Mouse (Mus musculus) hindbrain, embryonic 15.5 days (tissue): ENCODE measurements at regions not wholly inside any gene's neighbourhood (a gene's known extent, or its start where the extent isn't known, plus 50 kb on each side); places are given as distances from the start of the nearest gene placed in this dataset. TPM values are rescaled to one million over a fixed set of nuclear protein-coding genes. Genes with fewer than 3 reads are reported as not detected.
A peak's percentile ranks its signal among the peaks of the same experiment; 100 is the strongest.

Experiments used
- ATAC-seq: fragments of 200-750 bp; cut with Nextera tagmentation; 2 replicates; pipeline ENCODE4 v1.8.0; 2017; ENCODE audit warnings: low read depth, moderate number of reproducible peaks, moderate TSS enrichment; ENCODE audit not compliant: low FRiP score
- H3K27ac ChIP-seq: fragments of 300-500 bp; sonication (generic); replicated peaks from 2 replicates; pipeline ENCODE4 v1.5.1; 2015; ENCODE audit warnings: mild to moderate bottlenecking, inconsistent platforms
- H3K27me3 ChIP-seq: fragments of 300-500 bp; sonication (generic); 2 replicates; pipeline ENCODE4 v1.6.1; 2015; ENCODE audit warnings: control low read depth, inconsistent platforms
- H3K36me3 ChIP-seq: fragments of 300-500 bp; sonication (generic); 2 replicates; pipeline ENCODE4 v1.6.1; 2015; ENCODE audit warnings: control low read depth, inconsistent platforms
- H3K4me1 ChIP-seq: fragments of 300-500 bp; sonication (generic); replicated peaks from 2 replicates; pipeline ENCODE4 v1.6.1; 2015; ENCODE audit warnings: control low read depth, inconsistent platforms
- H3K4me2 ChIP-seq: fragments of 300-500 bp; sonication (generic); 2 replicates; pipeline ENCODE4 v1.6.1; 2015; ENCODE audit warnings: moderate library complexity, mild to moderate bottlenecking, inconsistent platforms
- H3K4me3 ChIP-seq: fragments of 300-500 bp; sonication (generic); 2 replicates; pipeline ENCODE4 v1.5.1; 2015; ENCODE audit warnings: mild to moderate bottlenecking, inconsistent platforms
- H3K9ac ChIP-seq: fragments of 300-500 bp; sonication (generic); 2 replicates; pipeline ENCODE4 v1.6.1; 2015; ENCODE audit warnings: inconsistent platforms
- H3K9me3 ChIP-seq: fragments of 300-500 bp; sonication (generic); 2 replicates; pipeline ENCODE4 v1.6.1; 2016; ENCODE audit warnings: control low read depth, inconsistent platforms
- WGBS: fragments of 180-500 bp; shearing (Covaris S2); methylation state at CpG from one replicate; pipeline ENCODE4 v1.1.7; 2015; 5-methylcytosine and 5-hydroxymethylcytosine counted together
- microRNA-seq: library from miRNA; unstranded; fragments of <30 nt; microRNA quantifications from one replicate; pipeline ENCODE4, GENCODE M21; 2016

DNA sequence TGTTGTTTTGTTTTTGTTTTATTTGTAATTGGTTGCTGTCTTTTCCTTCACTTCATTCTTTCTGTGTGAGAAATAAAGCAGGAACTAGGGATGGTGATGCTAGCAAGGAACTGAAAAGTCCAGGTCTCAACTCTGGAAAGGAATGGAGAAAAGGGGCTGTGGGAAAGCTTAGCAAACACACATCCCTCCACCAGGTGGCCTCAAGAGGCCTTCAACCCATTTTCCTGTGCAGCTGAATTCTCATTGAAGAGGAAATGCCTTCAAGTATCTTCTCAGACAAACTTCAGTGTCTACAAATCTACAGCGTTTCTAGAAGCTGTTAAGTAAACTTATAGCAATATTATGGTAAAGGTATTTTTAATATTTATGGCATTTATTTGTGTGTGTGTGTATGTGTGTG lies 487.4 kb upstream of the Ddx18 start:
- Histone ChIP-seq H3K9ac (no peak overlapping the region), H3K36me3 (no peaks in the 10 kb centered on the region), H3K4me2 (no peak overlapping the region), H3K4me3 (no peak overlapping the region), H3K27me3 (no peaks in the 10 kb centered on the region), H3K9me3 (no peaks in the 10 kb centered on the region), H3K4me1 (no peaks in the 10 kb centered on the region), H3K27ac (no peak overlapping the region)
- ATAC-seq = no peak
- WGBS = 83% methylated on average over 1 of the region's 1 CpGs

DNA sequence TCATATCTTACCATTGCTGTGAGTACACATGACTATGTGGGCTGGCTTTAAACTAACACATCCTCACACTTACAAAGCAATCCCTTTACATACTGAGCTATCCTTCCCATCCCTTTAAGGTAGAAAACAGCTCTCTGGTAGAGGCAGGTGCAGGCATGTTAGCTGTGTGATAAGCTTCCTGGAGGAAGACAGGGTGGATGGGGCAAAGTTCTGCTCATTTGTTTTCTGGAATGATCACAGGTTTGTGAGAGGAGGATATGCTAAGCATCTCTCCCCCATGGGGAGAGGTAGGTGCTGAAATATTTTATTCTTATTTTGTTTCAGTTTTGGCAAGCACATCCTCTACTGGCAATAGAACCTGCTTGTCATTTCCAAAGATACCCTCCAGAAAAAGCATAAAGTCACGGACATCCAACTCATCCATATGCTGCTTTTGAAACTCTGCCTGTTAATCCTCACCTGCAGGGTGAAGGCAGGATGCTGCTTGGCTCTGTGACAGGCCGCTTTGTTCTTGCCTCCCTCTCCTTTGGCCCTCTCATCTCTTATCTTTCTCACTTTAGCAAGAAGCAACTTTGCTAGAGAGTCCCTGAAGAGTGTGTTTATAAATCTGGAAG lies 480.4 kb upstream of the Ddx18 start:
- Histone ChIP-seq H3K4me1 (no peaks in the 10 kb centered on the region), H3K27me3 (no peaks in the 10 kb centered on the region), H3K4me3 (no peak overlapping the region), H3K9ac (no peak overlapping the region), H3K27ac (no peak overlapping the region), H3K4me2 (no peak overlapping the region), H3K9me3 (no peaks in the 10 kb centered on the region), H3K36me3 (no peaks in the 10 kb centered on the region)
- WGBS = 64% methylated on average over 2 of the region's 2 CpGs
- ATAC-seq = no peak

GRCm38 (mm10) chr1:122043896-122044295 lies 476.1 kb upstream of the Ddx18 start:
- no peaks in the 10 kb centered on the region for H3K4me1 ChIP-seq
- H3K27me3 ChIP-seq = no peaks in the 10 kb centered on the region
- H3K36me3 ChIP-seq = no peaks in the 10 kb centered on the region
- H3K9ac ChIP-seq = no peak overlapping the region
- H3K4me2 ChIP-seq = no peak overlapping the region
- no peaks in the 10 kb centered on the region for H3K9me3 ChIP-seq
- WGBS = 89% methylated on average over 1 of the region's 1 CpGs
- no peak overlapping the region for H3K27ac ChIP-seq
- ATAC-seq = no peak
- H3K4me3 ChIP-seq = no peak overlapping the region

DNA sequence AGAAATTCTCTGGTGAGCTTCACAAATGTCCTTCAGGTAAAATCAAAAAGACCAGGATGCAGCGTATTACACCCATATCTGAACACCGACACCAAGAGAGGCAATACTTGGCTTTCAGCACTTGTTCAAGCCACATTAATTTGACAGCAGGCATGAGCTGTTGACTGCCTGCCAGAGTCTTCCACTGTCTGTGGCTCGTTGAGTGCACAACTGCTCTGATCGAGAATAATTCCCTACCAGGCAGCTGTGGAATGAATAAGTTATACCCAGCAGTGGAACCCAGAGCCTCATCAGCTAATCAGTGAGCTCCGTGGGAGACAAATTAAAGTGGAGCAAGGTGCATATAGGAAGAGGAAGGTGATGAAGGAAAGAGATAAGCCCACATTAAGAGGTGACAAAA lies 475.3 kb upstream of the Ddx18 start:
- H3K27me3 ChIP-seq = no peaks in the 10 kb centered on the region
- no peak overlapping the region for H3K4me2 ChIP-seq
- no peak overlapping the region for H3K27ac ChIP-seq
- H3K4me3 ChIP-seq = no peak overlapping the region
- no peaks in the 10 kb centered on the region for H3K36me3 ChIP-seq
- H3K9ac ChIP-seq = no peak overlapping the region
- peak; percentile 27; the same call in 1 of the 2 replicates for ATAC-seq
- H3K9me3 ChIP-seq = no peaks in the 10 kb centered on the region
- WGBS = 58% methylated on average over 5 of the region's 5 CpGs
- H3K4me1 ChIP-seq = no peaks in the 10 kb centered on the region

GRCm38 (mm10) chr1:122007749-122008148 lies 440.0 kb upstream of the Ddx18 start:
- 80% methylated on average over 2 of the region's 2 CpGs for WGBS

GRCm38 (mm10) chr1:121996461-121996860 lies 428.7 kb upstream of the Ddx18 start:
- no peak overlapping the region for H3K9ac ChIP-seq
- ATAC-seq = no peak
- H3K36me3 ChIP-seq = no peaks in the 10 kb centered on the region
- H3K9me3 ChIP-seq = no peaks in the 10 kb centered on the region
- no peak overlapping the region for H3K4me3 ChIP-seq
- H3K27ac ChIP-seq = no peak overlapping the region
- H3K27me3 ChIP-seq = no peaks in the 10 kb centered on the region
- H3K4me1 ChIP-seq = no peaks in the 10 kb centered on the region
- no peak overlapping the region for H3K4me2 ChIP-seq
- WGBS = 44% methylated on average over 1 of the region's 1 CpGs

More at GRCm38 (mm10) chr1:122007749-122008148, 440.0 kb upstream of the Ddx18 start:
- no peaks in the 10 kb centered on the region for H3K9me3 ChIP-seq
- no peak overlapping the region for H3K27ac ChIP-seq
- no peak overlapping the region for H3K4me3 ChIP-seq
- no peaks in the 10 kb centered on the region for H3K4me1 ChIP-seq
- no peak overlapping the region for H3K9ac ChIP-seq
- no peaks in the 10 kb centered on the region for H3K36me3 ChIP-seq
- no peak overlapping the region for H3K4me2 ChIP-seq
- no peaks in the 10 kb centered on the region for H3K27me3 ChIP-seq
- no peak for ATAC-seq

- Histone ChIP-seq H3K9me3 (no peaks in the 10 kb centered on the region), H3K36me3 (no peaks in the 10 kb centered on the region), H3K4me3 (no peak overlapping the region), H3K27ac (no peak overlapping the region), H3K4me1 (no peaks in the 10 kb centered on the region), H3K9ac (no peak overlapping the region), H3K4me2 (no peak overlapping the region), H3K27me3 (no peaks in the 10 kb centered on the region)
- 83% methylated on average over 2 of the region's 2 CpGs for WGBS
- no peak for ATAC-seq
Observed at GRCm38 (mm10) chr1:121990653-121991052, 422.9 kb upstream of the Ddx18 start.

GRCm38 (mm10) chr1:121958942-121959341 lies 391.2 kb upstream of the Ddx18 start:
- no peak overlapping the region for H3K4me2 ChIP-seq
- no peak for ATAC-seq
- no peaks in the 10 kb centered on the region for H3K36me3 ChIP-seq
- H3K27me3 ChIP-seq = no peaks in the 10 kb centered on the region
- no peaks in the 10 kb centered on the region for H3K9me3 ChIP-seq
- no peak overlapping the region for H3K27ac ChIP-seq
- no peak overlapping the region for H3K4me3 ChIP-seq
- H3K9ac ChIP-seq = no peak overlapping the region
- H3K4me1 ChIP-seq = no peaks in the 10 kb centered on the region

DNA sequence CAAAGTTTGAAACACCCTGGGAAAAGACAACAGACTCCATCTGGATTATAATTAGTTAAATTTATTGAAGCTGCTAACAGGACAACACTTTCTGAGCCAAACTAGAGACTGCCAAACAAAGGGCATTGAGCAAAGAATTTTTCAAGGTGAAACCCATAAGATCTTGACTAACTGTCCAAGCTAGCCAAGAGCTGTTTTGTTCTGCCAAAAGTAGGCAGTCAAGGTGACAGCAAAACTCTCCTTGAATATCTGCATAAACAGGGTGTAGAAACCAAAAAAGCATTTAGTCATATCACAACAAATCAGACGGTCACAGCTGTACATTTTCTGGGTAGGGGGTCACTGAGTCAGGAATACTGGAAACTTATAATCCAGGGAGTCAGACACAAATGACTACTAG lies 368.1 kb upstream of the Ddx18 start:
- Histone ChIP-seq H3K4me3 (no peak overlapping the region), H3K27ac (no peak overlapping the region), H3K9ac (no peak overlapping the region), H3K36me3 (no peaks in the 10 kb centered on the region), H3K27me3 (no peaks in the 10 kb centered on the region), H3K4me1 (no peaks in the 10 kb centered on the region), H3K9me3 (no peaks in the 10 kb centered on the region), H3K4me2 (no peak overlapping the region)
- ATAC-seq = no peak
- WGBS = 89% methylated on average over 1 of the region's 1 CpGs

Small RNAs in the stretch of these regions (microRNA-seq; reads per million reads assigned to microRNA genes)
- gene Gm26472 = not detected
